Mouse (Mus musculus) G1E (cell line): ENCODE data around the gene RPS10-NUDT3.

Source experiments
- CTCF ChIP-seq: IDR thresholded peaks from 2 replicates; pipeline ENCODE4 v1.5.1; 2012; ENCODE audit warnings: low read depth, low read length, inconsistent platforms, mixed read lengths
- GATA1 ChIP-seq: IDR thresholded peaks from 2 replicates; pipeline ENCODE4 v1.6.1; 2012; ENCODE audit warnings: borderline replicate concordance, low read length, inconsistent platforms, mixed read lengths
- TAL1 ChIP-seq: conservative IDR thresholded peaks from 2 replicates; pipeline ENCODE4 v1.6.1; 2012; ENCODE audit warnings: low read depth, low read length, inconsistent platforms, mixed read lengths

DNA sequence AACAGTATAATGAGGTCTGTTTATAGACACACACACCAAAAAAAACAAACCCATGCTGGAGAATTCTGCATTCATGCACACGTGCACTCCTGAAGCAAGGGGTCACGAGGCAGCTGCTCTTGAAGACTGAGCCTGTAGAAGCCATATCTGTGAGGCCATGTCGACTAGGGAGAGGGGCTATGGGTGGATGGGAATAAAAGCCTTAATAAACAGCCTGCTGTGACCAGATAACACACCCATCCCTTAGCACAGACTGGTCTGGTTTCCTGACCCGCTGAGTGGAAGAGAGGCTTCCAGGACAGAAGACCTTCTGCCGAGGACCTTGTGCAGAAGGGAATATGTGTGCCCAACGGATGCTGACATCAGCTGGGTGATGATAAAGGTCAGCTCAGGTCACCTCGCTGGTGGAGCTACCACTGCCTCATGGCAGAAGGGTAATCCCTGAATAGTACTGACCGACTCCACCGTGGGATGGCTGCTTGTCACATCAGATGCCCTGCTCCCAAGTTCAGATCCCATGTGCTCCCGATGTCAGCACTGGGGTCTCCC lies 61.2 kb downstream of the RPS10-NUDT3 start:
- no peak for TF ChIP-seq CTCF
- TF ChIP-seq TAL1: peak; percentile 61
- no peak for TF ChIP-seq GATA1
